Mouse (Mus musculus) midbrain, embryonic 14.5 days (tissue): ENCODE data around the gene Mical2. TPM values are rescaled to one million over a fixed set of nuclear protein-coding genes. Genes with fewer than 3 reads are reported as not detected.

ENCODE experiments used
- ATAC-seq: fragments of 200-750 bp; cut with Nextera tagmentation; 2 replicates; pipeline ENCODE4 v1.8.0; 2017; ENCODE audit warnings: moderate number of reproducible peaks, moderate library complexity; ENCODE audit not compliant: low FRiP score, low TSS enrichment
- DNase-seq: peaks from one replicate; pipeline ENCODE4 v3.0.0-alpha.2; 2015
- H3K27ac ChIP-seq: fragments of 300-500 bp; sonication (generic); replicated peaks from 2 replicates; pipeline ENCODE4 v1.5.1; 2014; ENCODE audit warnings: mild to moderate bottlenecking, low read depth, low read length, moderate library complexity
- H3K27me3 ChIP-seq: fragments of 300-500 bp; sonication (generic); 2 replicates; pipeline ENCODE4 v1.6.1; 2014; ENCODE audit warnings: low read length, control low read depth, mixed read lengths; ENCODE audit not compliant: control insufficient read depth, insufficient read depth
- H3K36me3 ChIP-seq: fragments of 300-500 bp; sonication (generic); 2 replicates; pipeline ENCODE4 v1.6.1; 2014; ENCODE audit warnings: low read length, control low read depth; ENCODE audit not compliant: control insufficient read depth, insufficient read depth
- H3K4me1 ChIP-seq: fragments of 300-500 bp; sonication (generic); 2 replicates; pipeline ENCODE4 v1.6.1; 2014; ENCODE audit warnings: mild to moderate bottlenecking, antibody characterized with exemption, low read length, control low read depth; ENCODE audit not compliant: control insufficient read depth, insufficient read depth
- H3K4me2 ChIP-seq: fragments of 300-500 bp; sonication (generic); 2 replicates; pipeline ENCODE4 v1.6.1; 2014; ENCODE audit warnings: mild to moderate bottlenecking, low read length, moderate library complexity
- H3K4me3 ChIP-seq: fragments of 300-500 bp; sonication (generic); replicated peaks from 2 replicates; pipeline ENCODE4 v1.5.1; 2014; ENCODE audit warnings: low read depth, low read length
- H3K9ac ChIP-seq: fragments of 300-500 bp; sonication (generic); replicated peaks from 2 replicates; pipeline ENCODE4 v1.6.1; 2014; ENCODE audit warnings: mild to moderate bottlenecking, low read length, moderate library complexity
- H3K9me3 ChIP-seq: fragments of 300-500 bp; sonication (generic); 2 replicates; pipeline ENCODE4 v1.6.1; 2016; ENCODE audit warnings: low read length, control low read depth, mixed read lengths; ENCODE audit not compliant: control insufficient read depth
- WGBS: fragments of 180-500 bp; shearing (Covaris S2); extraction: QIAGEN DNeasy Blood & Tissue Kit; methylation state at CpG from one replicate; pipeline ENCODE4 v1.1.7; 2014; 5-methylcytosine and 5-hydroxymethylcytosine counted together
- polyA plus RNA-seq: library from polyadenylated mRNA; unstranded; fragments of >200 nt; fragmentation: Nextera tagmentation; extraction: Ambion mirVana; gene quantifications from 2 replicates; pipeline ENCODE4 v1.2.1, GENCODE M21; 2014

The Mical2 gene
- polyA plus RNA-seq, 1 experiment from 2014 or later, result 1.6 TPM

- H3K9ac ChIP-seq, result no peak overlapping the region
These were observed 105.3 kb downstream of the Mical2 start for GRCm38 (mm10) chr7:112330935-112331334.

GRCm38 (mm10) chr7:112331804-112332203 lies 106.1 kb downstream of the Mical2 start:
- no peak overlapping the region for H3K9ac ChIP-seq
- H3K36me3 ChIP-seq, result no peaks in the 10 kb centered on the region
- peaks cover 3% of the 10 kb centered on the region; the same call in 1 of the 2 replicates for H3K4me1 ChIP-seq
- no peak for ATAC-seq
- no peak overlapping the region for H3K27ac ChIP-seq
- no peak for DNase-seq
- no peak overlapping the region for H3K4me3 ChIP-seq
- no peak overlapping the region for H3K4me2 ChIP-seq
- WGBS, result 85% methylated on average over 8 of the region's 8 CpGs
- H3K9me3 ChIP-seq, result no peaks in the 10 kb centered on the region
- H3K27me3 ChIP-seq, result no peaks in the 10 kb centered on the region

More at GRCm38 (mm10) chr7:112330935-112331334, 105.3 kb downstream of the Mical2 start:
- H3K4me2 ChIP-seq, result no peak overlapping the region
- H3K27me3 ChIP-seq, result no peaks in the 10 kb centered on the region
- 86% methylated on average over 8 of the region's 8 CpGs for WGBS
- no peak overlapping the region for H3K27ac ChIP-seq
- H3K4me1 ChIP-seq, result no peaks in the 10 kb centered on the region
- ATAC-seq (no peak), DNase-seq (no peak)
- no peak overlapping the region for H3K4me3 ChIP-seq
- no peaks in the 10 kb centered on the region for H3K36me3 ChIP-seq
- H3K9me3 ChIP-seq, result no peaks in the 10 kb centered on the region

GRCm38 (mm10) chr7:112332426-112332825 lies 106.8 kb downstream of the Mical2 start:
- 81% methylated on average over 5 of the region's 5 CpGs for WGBS
- Histone ChIP-seq H3K9me3 (no peaks in the 10 kb centered on the region), H3K27me3 (no peaks in the 10 kb centered on the region), H3K36me3 (no peaks in the 10 kb centered on the region), H3K9ac (no peak overlapping the region), H3K4me2 (no peak overlapping the region), H3K4me3 (no peak overlapping the region), H3K4me1 (peaks cover 3% of the 10 kb centered on the region; the same call in 1 of the 2 replicates), H3K27ac (no peak overlapping the region)
- no peak for DNase-seq
- no peak for ATAC-seq

- Histone ChIP-seq H3K9me3 (no peaks in the 10 kb centered on the region), H3K27me3 (no peaks in the 10 kb centered on the region), H3K4me1 (peaks cover 3% of the 10 kb centered on the region; the same call in 1 of the 2 replicates), H3K4me2 (no peak overlapping the region), H3K4me3 (no peak overlapping the region), H3K36me3 (no peaks in the 10 kb centered on the region), H3K27ac (no peak overlapping the region), H3K9ac (no peak overlapping the region)
- DNase-seq (no peak), ATAC-seq (no peak)
- 86% methylated on average over 7 of the region's 7 CpGs for WGBS
These were observed 107.7 kb downstream of the Mical2 start for GRCm38 (mm10) chr7:112333404-112333803.

- DNase-seq (peak; percentile 54), ATAC-seq (no peak)
- Histone ChIP-seq H3K9me3 (no peaks in the 10 kb centered on the region), H3K27me3 (no peaks in the 10 kb centered on the region), H3K4me3 (no peak overlapping the region), H3K9ac (no peak overlapping the region), H3K36me3 (no peaks in the 10 kb centered on the region), H3K4me2 (no peak overlapping the region), H3K27ac (0 out of 2 replicates have a peak overlapping the region, but pooled peaks have one; percentile 9), H3K4me1 (peaks cover 3% of the 10 kb centered on the region; the same call in 1 of the 2 replicates)
- WGBS, result 73% methylated on average over 6 of the region's 6 CpGs
These were observed 110.6 kb downstream of the Mical2 start for GRCm38 (mm10) chr7:112336213-112336631.

GRCm38 (mm10) chr7:112336769-112337168 lies 111.1 kb downstream of the Mical2 start:
- H3K27me3 ChIP-seq, result no peaks in the 10 kb centered on the region

GRCm38 (mm10) chr7:112337736-112338135 lies 112.1 kb downstream of the Mical2 start:
- Histone ChIP-seq H3K27me3 (no peaks in the 10 kb centered on the region), H3K36me3 (no peaks in the 10 kb centered on the region), H3K9ac (no peak overlapping the region), H3K4me2 (no peak overlapping the region), H3K4me1 (peaks cover 3% of the 10 kb centered on the region; the same call in 1 of the 2 replicates), H3K9me3 (no peaks in the 10 kb centered on the region), H3K27ac (no peak overlapping the region), H3K4me3 (no peak overlapping the region)
- 83% methylated on average over 5 of the region's 5 CpGs for WGBS
- no peak for ATAC-seq
- DNase-seq, result no peak

More at GRCm38 (mm10) chr7:112336769-112337168, 111.1 kb downstream of the Mical2 start:
- no peak overlapping the region for H3K4me3 ChIP-seq
- H3K9me3 ChIP-seq, result no peaks in the 10 kb centered on the region
- no peak overlapping the region for H3K4me2 ChIP-seq
- WGBS, result 57% methylated on average over 15 of the region's 15 CpGs
- DNase-seq (peak; percentile 44), ATAC-seq (no peak)
- no peak overlapping the region for H3K9ac ChIP-seq
- no peak overlapping the region for H3K27ac ChIP-seq
- H3K36me3 ChIP-seq, result no peaks in the 10 kb centered on the region
- H3K4me1 ChIP-seq, result peaks cover 3% of the 10 kb centered on the region; the same call in 1 of the 2 replicates

GRCm38 (mm10) chr7:112341052-112341451 lies 115.4 kb downstream of the Mical2 start:
- H3K27ac ChIP-seq, result no peak overlapping the region
- H3K4me1 ChIP-seq, result peaks cover 3% of the 10 kb centered on the region; the same call in 1 of the 2 replicates
- no peaks in the 10 kb centered on the region for H3K36me3 ChIP-seq
- H3K27me3 ChIP-seq, result no peaks in the 10 kb centered on the region
- H3K4me2 ChIP-seq, result no peak overlapping the region
- H3K4me3 ChIP-seq, result no peak overlapping the region
- H3K9ac ChIP-seq, result no peak overlapping the region
- 71% methylated on average over 3 of the region's 3 CpGs for WGBS
- DNase-seq (no peak), ATAC-seq (no peak)
- no peaks in the 10 kb centered on the region for H3K9me3 ChIP-seq

- 66% methylated on average over 1 of the region's 1 CpGs for WGBS
- Histone ChIP-seq H3K4me2 (no peak overlapping the region), H3K9me3 (no peaks in the 10 kb centered on the region), H3K36me3 (no peaks in the 10 kb centered on the region), H3K4me1 (no peaks in the 10 kb centered on the region), H3K27ac (no peak overlapping the region), H3K27me3 (no peaks in the 10 kb centered on the region), H3K4me3 (no peak overlapping the region), H3K9ac (no peak overlapping the region)
- ATAC-seq (no peak), DNase-seq (no peak)
These were observed 120.0 kb downstream of the Mical2 start for GRCm38 (mm10) chr7:112345687-112346086.
